Mouse (Mus musculus) spleen, embryonic (tissue): ENCODE measurements around the gene Tbc1d1.

Source experiments
- CTCF ChIA-PET: fragments of 350-600 bp; sonication (Branson Sonifier 250); formaldehyde crosslinking; loops from one replicate; lab custom pipeline; 2022; lab: Charles Lee

Tbc1d1 gene

GRCm38 (mm10) chr5:64372292-64372961, 216.3 kb downstream of the Tbc1d1 start:
- CTCF ChIA-PET: interaction anchor here (0.6 kb wide), 1 partner anchor 225 kb away, joined by 4 read pairs; no protein-coding TSS in a partner anchor

GRCm38 (mm10) chr5:64373695-64374094, 217.6 kb downstream of the Tbc1d1 start:
- CTCF ChIA-PET: interaction anchor here (0.5 kb wide), 1 partner anchor 17 kb away, joined by 6 read pairs; no protein-coding TSS in a partner anchor

GRCm38 (mm10) chr5:64375851-64376250, 219.7 kb downstream of the Tbc1d1 start:
- CTCF ChIA-PET: no interaction called here

- CTCF ChIA-PET: no interaction called here
Measured at GRCm38 (mm10) chr5:64376466-64376865, 220.4 kb downstream of the Tbc1d1 start.

GRCm38 (mm10) chr5:64377705-64378104, 221.6 kb downstream of the Tbc1d1 start:
- CTCF ChIA-PET: no interaction called here

- CTCF ChIA-PET: interaction anchor here (0.6 kb wide), 2 partner anchors 12 to 87 kb away, joined by 3 read pairs; no protein-coding TSS in a partner anchor
Measured at GRCm38 (mm10) chr5:64378591-64379275, 222.6 kb downstream of the Tbc1d1 start.

GRCm38 (mm10) chr5:64379829-64380228, 223.7 kb downstream of the Tbc1d1 start:
- CTCF ChIA-PET: no interaction called here

- CTCF ChIA-PET: interaction anchor here (0.7 kb wide), 1 partner anchor 639 kb away, joined by 7 read pairs; no protein-coding TSS in a partner anchor
Measured at GRCm38 (mm10) chr5:64380698-64381375, 224.7 kb downstream of the Tbc1d1 start.

- CTCF ChIA-PET: interaction anchor here (0.7 kb wide), 1 partner anchor 10 kb away, joined by 6 read pairs; no protein-coding TSS in a partner anchor
Measured at GRCm38 (mm10) chr5:64381538-64381937, 225.4 kb downstream of the Tbc1d1 start.

GRCm38 (mm10) chr5:64382451-64383057, 226.4 kb downstream of the Tbc1d1 start:
- CTCF ChIA-PET: interaction anchor here (0.6 to 1.1 kb wide), 2 partner anchors 428 to 431 kb away, joined by 3 read pairs; no protein-coding TSS in a partner anchor

GRCm38 (mm10) chr5:64383215-64383614, 227.1 kb downstream of the Tbc1d1 start:
- CTCF ChIA-PET: interaction anchor here (0.6 kb wide), 1 partner anchor 428 kb away, joined by 3 read pairs; no protein-coding TSS in a partner anchor

- CTCF ChIA-PET: interaction anchor here (0.6 to 0.7 kb wide), 3 partner anchors 13 to 616 kb away, joined by 5 to 13 read pairs (median 8); no protein-coding TSS in a partner anchor
Measured at GRCm38 (mm10) chr5:64384546-64384945, 228.4 kb downstream of the Tbc1d1 start.

GRCm38 (mm10) chr5:64386996-64387395, 230.9 kb downstream of the Tbc1d1 start:
- CTCF ChIA-PET: interaction anchor here (0.7 to 1.0 kb wide), 2 partner anchors 16 to 426 kb away, joined by 3 read pairs; no protein-coding TSS in a partner anchor

- CTCF ChIA-PET: no interaction called here
Measured at GRCm38 (mm10) chr5:64389202-64389929, 233.3 kb downstream of the Tbc1d1 start.

GRCm38 (mm10) chr5:64391346-64391745, 235.2 kb downstream of the Tbc1d1 start:
- CTCF ChIA-PET: interaction anchor here (0.6 to 1.1 kb wide), 10 partner anchors 10 to 571 kb away, joined by 3 to 12 read pairs (median 5); no protein-coding TSS in a partner anchor

- CTCF ChIA-PET: interaction anchor here (0.6 kb wide), 1 partner anchor 544 kb away, joined by 3 read pairs; no protein-coding TSS in a partner anchor
Measured at GRCm38 (mm10) chr5:64392426-64393020, 236.4 kb downstream of the Tbc1d1 start.

GRCm38 (mm10) chr5:64393530-64393929, 237.4 kb downstream of the Tbc1d1 start:
- CTCF ChIA-PET: no interaction called here

- CTCF ChIA-PET: no interaction called here
Measured at GRCm38 (mm10) chr5:64398155-64398554, 242.1 kb downstream of the Tbc1d1 start.

- CTCF ChIA-PET: no interaction called here
Measured at GRCm38 (mm10) chr5:64400742-64401141, 244.6 kb downstream of the Tbc1d1 start.
